Mouse (Mus musculus): ENCODE measurements around the gene Olfr360.
"Not testable (repeated sequence)": the region's sequence is repeated elsewhere in the genome, so short reads cannot be mapped to it uniquely, and the experiment has no call there.

The Olfr360 gene

DNA sequence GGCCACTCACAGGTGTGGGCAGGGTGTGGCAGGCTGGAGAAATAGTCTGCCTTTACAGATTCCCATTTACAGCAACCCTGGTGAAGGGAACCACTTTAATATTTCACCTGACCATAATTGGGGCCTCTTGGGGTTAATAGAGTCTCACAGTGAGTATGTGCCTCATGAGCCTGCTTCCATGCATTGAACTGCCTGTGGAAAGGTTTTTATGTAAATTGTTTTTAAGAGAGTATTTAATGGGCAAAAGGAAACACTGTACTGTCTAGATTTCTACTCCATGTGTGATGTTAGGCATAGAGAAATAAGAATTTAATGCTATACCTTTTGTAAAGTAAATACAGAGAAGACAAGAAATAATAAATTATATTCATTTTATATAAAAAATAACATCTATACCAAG, at the start of gene Olfr360:
Olfr360 (plus strand) TSS at position 301 of the 400 bp plus-strand sequence.
- DNase-seq (ENCODE audit: low spot score in 2 of 2), result no peak

DNA sequence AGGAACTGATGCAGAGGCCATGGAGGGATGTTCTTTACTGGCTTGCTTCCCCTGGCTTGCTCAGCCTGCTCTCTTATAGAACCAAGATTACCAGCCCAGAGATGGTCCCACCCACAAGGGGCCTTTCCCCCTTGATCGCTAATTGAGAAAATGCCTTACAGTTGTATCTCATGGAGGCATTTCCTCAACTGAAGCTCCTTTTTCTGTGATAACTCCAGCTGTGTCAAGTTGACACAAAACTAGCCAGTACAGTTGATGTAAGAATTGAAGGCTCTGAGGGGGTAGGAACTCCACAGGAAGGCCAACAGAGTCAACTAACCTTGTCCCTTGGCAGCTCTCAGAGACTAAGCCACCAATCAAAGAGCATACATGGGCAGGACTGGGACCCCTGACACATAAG, 23.6 kb downstream of the Olfr360 start, which contains the start of gene Olfr361:
Olfr361 (minus strand) TSS at position 101 of the 400 bp plus-strand sequence.
- not testable (repeated sequence) for DNase-seq (ENCODE audit: low spot score in 2 of 2)

DNA sequence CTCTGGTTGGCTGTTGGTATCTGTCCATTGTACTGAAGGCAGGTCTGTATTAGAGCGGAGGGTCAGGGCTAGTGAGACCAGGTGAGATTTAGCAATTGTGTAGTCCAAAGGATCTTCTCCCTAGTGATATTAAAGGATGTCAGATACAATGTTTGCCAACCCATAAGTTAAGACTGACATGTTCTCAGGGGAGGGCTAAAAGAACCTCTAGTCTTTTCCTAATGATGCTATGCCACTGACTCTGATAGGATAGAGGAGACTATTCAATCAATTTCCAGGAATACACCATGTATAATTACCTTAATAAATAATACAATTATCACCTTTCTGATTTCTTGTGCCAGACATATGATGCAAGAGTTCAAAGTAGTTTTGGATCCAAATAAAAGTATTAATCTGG, 52.3 kb downstream of the Olfr360 start, which contains the start of gene Olfr362:
Olfr362 (minus strand) TSS at position 101 of the 400 bp plus-strand sequence.
- DNase-seq (ENCODE audit: low spot score in 2 of 2), result no peak

All from cerebellum, postnatal 4 days (tissue).